Mouse (Mus musculus) liver, embryonic 11.5 days (tissue): ENCODE results near the gene Poc1a. TPM values are rescaled to one million over a fixed set of nuclear protein-coding genes. Genes with fewer than 3 reads are reported as not detected.

Experiments
- ATAC-seq: fragments of 200-750 bp; cut with Nextera tagmentation; replicated peaks from 2 replicates; pipeline ENCODE4 v1.8.0; 2017; ENCODE audit warnings: moderate number of reproducible peaks, mild to moderate bottlenecking, moderate TSS enrichment, moderate library complexity; ENCODE audit not compliant: low FRiP score
- DNase-seq: peaks from one replicate; pipeline ENCODE4 v3.0.0-alpha.2; 2017; ENCODE audit warnings: low spot score
- H3K27ac ChIP-seq: fragments of 300-500 bp; sonication (generic); 2 replicates; pipeline ENCODE4 v1.5.1; 2014; ENCODE audit warnings: mild to moderate bottlenecking, low read depth, low read length, control low read depth
- H3K27me3 ChIP-seq: fragments of 300-500 bp; sonication (generic); replicated peaks from 2 replicates; pipeline ENCODE4 v1.6.1; 2014; ENCODE audit warnings: low read length, mixed read lengths; ENCODE audit not compliant: control insufficient read depth, insufficient read depth
- H3K36me3 ChIP-seq: fragments of 300-500 bp; sonication (generic); 2 replicates; pipeline ENCODE4 v1.6.1; 2014; ENCODE audit warnings: mild to moderate bottlenecking, low read length, moderate library complexity, mixed read lengths; ENCODE audit not compliant: control insufficient read depth, insufficient read depth
- H3K4me1 ChIP-seq: fragments of 300-500 bp; sonication (generic); replicated peaks from 2 replicates; pipeline ENCODE4 v1.6.1; 2014; ENCODE audit warnings: low read length, mixed read lengths; ENCODE audit not compliant: control insufficient read depth, insufficient read depth
- H3K4me2 ChIP-seq: fragments of 300-500 bp; sonication (generic); 2 replicates; pipeline ENCODE4 v1.6.1; 2014; ENCODE audit warnings: mild to moderate bottlenecking, control low read depth, moderate library complexity
- H3K4me3 ChIP-seq: fragments of 300-500 bp; sonication (generic); 2 replicates; pipeline ENCODE4 v1.5.1; 2014; ENCODE audit warnings: low read depth, low read length, control low read depth
- H3K9ac ChIP-seq: fragments of 300-500 bp; sonication (generic); 2 replicates; pipeline ENCODE4 v1.6.1; 2014; ENCODE audit warnings: low read depth, low read length, control low read depth
- H3K9me3 ChIP-seq: fragments of 300-500 bp; sonication (generic); 2 replicates; pipeline ENCODE4 v1.6.1; 2016; ENCODE audit warnings: low read length, inconsistent platforms, mixed read lengths; ENCODE audit not compliant: control insufficient read depth
- WGBS: fragments of 180-500 bp; shearing (Covaris S2); extraction: QIAGEN DNeasy Blood & Tissue Kit; methylation state at CpG from one replicate; pipeline ENCODE4 v1.1.7; 2014; 5-methylcytosine and 5-hydroxymethylcytosine counted together
- polyA plus RNA-seq: library from polyadenylated mRNA; unstranded; fragments of >200 nt; fragmentation: Nextera tagmentation; extraction: Ambion mirVana; gene quantifications from 2 replicates; pipeline ENCODE4 v1.2.1, GENCODE M21; 2014

Gene Poc1a
- polyA plus RNA-seq, 1 experiment from 2014 or later = 36.6 TPM

DNA sequence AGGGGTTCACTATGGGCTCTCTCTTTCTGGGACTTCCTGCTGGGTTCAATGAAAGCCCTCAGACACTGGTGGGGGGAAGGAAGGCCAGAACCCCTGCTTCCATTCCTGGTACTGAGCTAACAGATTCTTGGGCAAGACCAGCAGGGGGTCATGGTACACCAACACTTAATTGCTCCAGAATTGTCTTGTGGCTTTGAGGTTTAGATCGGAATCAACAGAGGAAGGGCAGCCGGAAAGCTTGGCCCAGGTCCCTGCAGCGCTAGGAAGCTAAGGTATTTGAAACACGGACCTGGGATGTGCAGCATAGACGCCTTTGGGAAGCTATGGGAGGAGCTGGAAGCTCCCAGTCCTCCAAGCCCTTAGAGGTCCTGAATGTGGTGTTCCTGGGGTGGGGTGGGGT is 21.9 kb upstream of the Poc1a start:
- WGBS = 43% methylated on average over 5 of the region's 5 CpGs
- no peaks in the 10 kb centered on the region for H3K9me3 ChIP-seq
- no peaks in the 10 kb centered on the region for H3K36me3 ChIP-seq
- DNase-seq (no peak), ATAC-seq (no peak)
- H3K4me1 ChIP-seq = no peaks in the 10 kb centered on the region
- no peak overlapping the region for H3K4me3 ChIP-seq
- H3K27ac ChIP-seq = no peak overlapping the region
- H3K9ac ChIP-seq = no peak overlapping the region
- H3K27me3 ChIP-seq = no peaks in the 10 kb centered on the region
- no peak overlapping the region for H3K4me2 ChIP-seq

DNA sequence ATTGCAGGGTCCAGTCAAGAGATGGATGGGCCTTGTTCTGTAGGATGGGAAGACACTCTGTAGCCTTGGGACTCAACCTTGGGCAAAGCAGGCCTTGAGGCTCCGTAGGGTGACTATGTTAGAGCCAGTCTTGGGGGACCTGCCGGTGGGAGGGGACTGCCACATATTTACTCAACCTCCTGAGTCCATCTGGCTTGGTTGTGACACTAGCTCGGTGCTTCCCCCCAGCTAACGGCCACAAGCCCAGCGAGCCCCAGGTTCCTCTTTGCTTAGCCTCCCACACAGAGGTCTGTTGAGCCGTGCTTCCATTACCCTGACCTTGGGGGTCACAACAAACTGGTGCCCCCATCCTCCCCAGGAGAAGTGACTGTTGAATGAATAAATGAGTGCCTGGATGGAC is 19.8 kb upstream of the Poc1a start:
- Histone ChIP-seq H3K4me2 (no peak overlapping the region), H3K36me3 (no peaks in the 10 kb centered on the region), H3K4me3 (no peak overlapping the region), H3K4me1 (no peaks in the 10 kb centered on the region), H3K27me3 (no peaks in the 10 kb centered on the region), H3K9ac (no peak overlapping the region), H3K9me3 (no peaks in the 10 kb centered on the region), H3K27ac (no peak overlapping the region)
- WGBS = 45% methylated on average over 6 of the region's 6 CpGs
- ATAC-seq (no peak), DNase-seq (no peak)

DNA sequence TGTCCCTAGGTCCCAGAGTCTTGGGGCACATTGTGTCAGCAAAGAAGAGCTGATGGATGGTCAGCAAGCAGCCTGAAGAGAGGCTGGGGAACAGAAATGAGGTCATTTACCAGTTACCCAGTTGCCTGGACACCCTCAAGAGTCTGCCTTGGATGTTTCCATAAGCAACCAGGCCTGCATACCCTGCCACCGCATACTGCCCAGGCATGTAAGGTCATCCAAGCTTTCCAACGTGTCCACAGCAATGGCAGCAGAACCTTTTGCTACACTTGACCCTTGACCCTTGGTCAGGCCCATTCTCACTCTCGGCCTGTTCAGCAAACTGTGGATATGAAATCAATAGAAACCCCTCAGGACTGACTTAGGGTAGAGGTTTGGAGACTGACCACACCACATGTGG is 19.4 kb upstream of the Poc1a start:
- H3K27me3 ChIP-seq = no peaks in the 10 kb centered on the region
- H3K4me2 ChIP-seq = no peak overlapping the region
- no peaks in the 10 kb centered on the region for H3K4me1 ChIP-seq
- no peaks in the 10 kb centered on the region for H3K9me3 ChIP-seq
- no peak for ATAC-seq
- H3K4me3 ChIP-seq = no peak overlapping the region
- no peaks in the 10 kb centered on the region for H3K36me3 ChIP-seq
- DNase-seq = no peak
- H3K9ac ChIP-seq = no peak overlapping the region
- WGBS = 73% methylated on average over 3 of the region's 3 CpGs
- H3K27ac ChIP-seq = no peak overlapping the region

DNA sequence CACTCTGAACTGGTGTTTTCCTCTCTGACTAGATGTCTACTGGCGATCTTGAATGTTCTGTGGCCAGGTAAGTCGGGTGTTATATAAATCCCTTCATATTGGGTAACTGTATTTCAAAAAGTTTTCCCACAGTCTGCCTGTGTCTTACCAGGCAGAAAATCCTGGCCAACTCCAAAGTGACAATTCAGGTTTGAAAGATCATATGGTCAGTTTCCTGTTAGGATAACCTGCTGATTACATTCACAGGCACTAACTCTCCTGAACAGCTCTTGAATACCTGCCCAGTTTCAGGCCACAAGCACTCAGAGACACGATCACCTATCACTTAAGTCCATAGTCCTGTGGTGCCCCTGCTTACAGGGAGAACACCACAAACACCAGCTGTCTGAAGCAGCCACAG is 18.8 kb upstream of the Poc1a start:
- Histone ChIP-seq H3K36me3 (no peaks in the 10 kb centered on the region), H3K9me3 (no peaks in the 10 kb centered on the region), H3K4me1 (no peaks in the 10 kb centered on the region), H3K4me2 (no peak overlapping the region), H3K27me3 (no peaks in the 10 kb centered on the region), H3K4me3 (no peak overlapping the region), H3K9ac (no peak overlapping the region), H3K27ac (no peak overlapping the region)
- 84% methylated on average over 3 of the region's 3 CpGs for WGBS
- ATAC-seq (no peak), DNase-seq (no peak)

DNA sequence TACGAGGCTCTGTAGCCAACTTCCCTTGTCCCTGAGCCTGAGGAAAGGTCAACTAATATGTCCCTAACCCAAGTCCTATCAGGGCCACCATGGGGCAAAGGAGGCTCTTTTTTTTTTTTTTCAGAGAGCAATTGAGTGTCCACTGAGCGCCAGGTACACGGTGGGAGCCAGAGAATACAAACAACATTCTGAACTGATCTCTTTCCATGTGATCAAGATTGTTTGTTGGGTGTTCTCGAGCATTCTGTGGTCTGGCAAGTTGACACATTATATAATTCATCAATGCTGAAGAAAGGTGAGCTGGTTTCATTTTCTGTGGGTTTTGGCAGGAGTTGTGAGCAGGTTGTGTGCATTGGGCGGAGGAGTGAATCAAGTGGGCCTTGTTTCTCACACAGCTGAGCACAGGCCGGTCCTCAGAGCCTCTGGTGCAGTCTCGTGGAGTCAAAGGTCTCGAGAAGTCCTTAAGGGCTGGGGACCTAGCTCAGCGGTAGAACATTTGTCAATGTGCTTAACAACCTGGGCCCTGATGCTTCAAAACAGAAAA is 17.4 kb upstream of the Poc1a start:
- DNase-seq = no peak

DNA sequence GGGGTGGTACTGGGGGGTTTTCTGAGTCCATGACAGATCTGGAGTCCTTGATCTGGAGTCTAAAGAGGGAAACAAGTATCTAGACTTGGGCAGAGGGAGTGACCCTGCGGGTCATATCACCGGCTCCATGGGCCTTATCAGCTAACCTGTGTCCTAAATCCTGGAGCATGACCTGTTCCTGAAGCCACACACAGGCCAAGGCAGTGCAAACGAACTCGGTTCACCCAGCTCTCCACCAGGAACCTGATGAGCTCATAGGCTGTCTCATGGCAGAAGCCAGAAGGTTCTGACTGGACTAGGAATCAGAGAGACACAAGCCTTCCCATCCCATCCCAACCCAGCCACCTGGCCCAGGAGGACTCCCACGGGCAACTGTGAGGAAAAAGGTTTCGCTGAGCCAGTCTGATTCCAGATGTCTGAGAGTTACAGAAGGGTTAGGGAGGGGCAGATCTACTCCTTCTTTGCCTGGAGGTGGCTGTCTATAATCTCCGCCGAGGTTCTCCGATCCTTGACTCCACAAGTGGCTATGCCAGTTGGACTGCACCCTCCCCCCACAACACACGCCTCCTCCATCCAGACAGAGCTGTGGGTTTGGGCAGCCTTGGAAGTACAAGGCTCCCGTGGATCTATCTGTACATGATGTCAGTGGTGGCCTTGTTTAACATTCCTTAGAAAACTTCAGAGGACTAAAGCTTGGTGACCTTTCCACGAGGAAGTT is 15.3 kb upstream of the Poc1a start:
- no peak overlapping the region for H3K9ac ChIP-seq
- no peaks in the 10 kb centered on the region for H3K9me3 ChIP-seq
- no peaks in the 10 kb centered on the region for H3K36me3 ChIP-seq
- H3K27me3 ChIP-seq = no peaks in the 10 kb centered on the region
- no peak for DNase-seq
- no peak overlapping the region for H3K4me2 ChIP-seq
- no peak for ATAC-seq
- WGBS = 68% methylated on average over 12 of the region's 12 CpGs
- no peak overlapping the region for H3K27ac ChIP-seq
- H3K4me1 ChIP-seq = 0 out of 2 replicates have a peak, but pooled peaks cover 9% of the 10 kb centered on the region
- H3K4me3 ChIP-seq = no peak overlapping the region

More for the DNA sequence above, 17.4 kb upstream of the Poc1a start:
- no peak overlapping the region for H3K9ac ChIP-seq
- no peak for ATAC-seq
- H3K27ac ChIP-seq = no peak overlapping the region
- H3K27me3 ChIP-seq = no peaks in the 10 kb centered on the region
- H3K4me3 ChIP-seq = no peak overlapping the region
- H3K4me1 ChIP-seq = 0 out of 2 replicates have a peak, but pooled peaks cover 2% of the 10 kb centered on the region
- H3K4me2 ChIP-seq = no peak overlapping the region
- no peaks in the 10 kb centered on the region for H3K9me3 ChIP-seq
- whole genome bisulfite sequencing = 72% methylated on average over 9 of the region's 9 CpGs
- no peaks in the 10 kb centered on the region for H3K36me3 ChIP-seq

DNA sequence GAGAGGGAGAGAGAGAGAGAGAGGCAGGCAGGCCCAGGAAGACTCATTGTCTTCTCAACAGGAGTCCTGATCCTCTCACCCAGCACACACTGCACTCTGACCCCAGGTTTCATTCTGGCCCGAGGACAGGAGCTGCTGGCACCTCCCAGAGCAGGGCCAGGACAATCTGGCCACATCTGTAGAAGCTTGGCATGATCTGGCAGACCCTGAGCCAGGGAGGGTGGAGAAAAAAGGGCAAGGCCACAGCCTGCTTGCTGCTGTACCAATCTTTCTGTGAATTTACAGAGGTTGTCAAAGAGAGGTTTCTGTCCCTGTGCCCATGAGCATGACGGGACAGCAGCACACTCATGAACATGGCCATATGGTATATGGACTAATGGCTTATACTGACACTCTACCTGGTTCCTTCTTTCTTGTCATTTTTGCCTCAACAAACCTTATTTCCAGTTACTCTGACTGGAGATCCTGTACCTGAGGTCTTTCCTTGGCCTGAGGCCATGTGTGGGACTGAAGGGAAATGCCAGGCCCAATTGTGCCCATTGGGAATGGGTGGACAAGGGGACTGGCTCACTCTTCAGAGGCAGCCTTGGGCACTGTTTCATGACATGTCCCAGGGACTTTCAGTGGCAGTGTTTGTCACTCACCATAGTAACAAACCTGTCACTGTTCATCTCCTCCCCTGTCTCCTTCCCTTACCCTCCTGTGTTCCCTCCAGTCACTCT is 13.8 kb upstream of the Poc1a start:
- ATAC-seq (no peak), DNase-seq (no peak)
- Histone ChIP-seq H3K4me3 (no peak overlapping the region), H3K4me1 (0 out of 2 replicates have a peak, but pooled peaks cover 9% of the 10 kb centered on the region), H3K4me2 (no peak overlapping the region), H3K27me3 (no peaks in the 10 kb centered on the region), H3K9me3 (no peaks in the 10 kb centered on the region), H3K27ac (no peak overlapping the region), H3K36me3 (no peaks in the 10 kb centered on the region), H3K9ac (no peak overlapping the region)
- WGBS = 55% methylated on average over 2 of the region's 2 CpGs

DNA sequence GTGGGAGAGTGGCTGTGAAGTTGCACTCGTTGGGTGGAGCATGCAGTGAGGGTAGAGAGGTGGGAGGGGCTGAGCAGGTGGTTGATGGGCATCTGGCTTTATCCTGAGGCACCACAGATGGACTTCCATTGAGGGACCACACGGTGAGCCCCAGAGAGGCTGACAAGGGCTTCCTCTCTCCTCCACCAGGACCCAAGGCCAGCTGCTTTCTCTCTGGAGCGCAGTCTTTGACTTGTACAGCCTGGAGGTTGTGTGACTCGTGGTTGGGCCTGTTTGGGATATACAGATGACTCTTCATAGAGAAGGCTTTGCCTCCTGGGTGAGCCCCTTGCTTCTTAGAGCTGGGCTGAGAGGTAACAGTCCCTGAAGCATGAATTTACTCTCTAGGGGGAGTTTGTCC is 12.4 kb upstream of the Poc1a start:
- 43% methylated on average over 4 of the region's 4 CpGs for WGBS
- no peak for DNase-seq
- H3K27me3 ChIP-seq = no peaks in the 10 kb centered on the region
- no peak overlapping the region for H3K4me2 ChIP-seq
- H3K9me3 ChIP-seq = no peaks in the 10 kb centered on the region
- ATAC-seq = no peak; the same call in 1 of the 2 replicates
- H3K4me3 ChIP-seq = no peak overlapping the region
- no peak overlapping the region for H3K9ac ChIP-seq
- 0 out of 2 replicates have a peak, but pooled peaks cover 9% of the 10 kb centered on the region for H3K4me1 ChIP-seq
- no peak overlapping the region for H3K27ac ChIP-seq
- no peaks in the 10 kb centered on the region for H3K36me3 ChIP-seq
